Mouse (Mus musculus) Patski (cell line): ENCODE measurements around the gene Ndufaf8. TPM values are rescaled to one million over a fixed set of nuclear protein-coding genes. Genes with fewer than 3 reads are reported as not detected.

Source experiments
- ATAC-seq: fragments of 100-300 bp; one replicate; pipeline ENCODE4 v1.8.0; 2021
- CTCF ChIA-PET: fragments of 350-600 bp; sonication (Branson Sonifier 250); formaldehyde crosslinking; loops from one replicate; lab custom pipeline; 2022; ENCODE audit warnings: inconsistent platforms; lab: Charles Lee
- POLR2A ChIA-PET: fragments of 350-600 bp; sonication (Branson Sonifier 250); formaldehyde crosslinking; loops from one replicate; lab custom pipeline; 2022; ENCODE audit warnings: antibody characterized with exemption, inconsistent platforms; lab: Charles Lee
- DNase-seq: peaks from one replicate; pipeline ENCODE4 v3.0.0-alpha.2; 2011; ENCODE audit warnings: low read depth, low spot score
- H3K27me3 ChIP-seq: fragments of 371-371 bp; one replicate; pipeline ENCODE4 v1.5.1; 2021
- CTCF ChIP-seq: fragments of 100-300 bp; IDR thresholded peaks from one replicate; pipeline ENCODE4 v1.5.1; 2021
- in situ Hi-C: fragments of 300-500 bp; cut with MboI; formaldehyde crosslinking; loops from 3 replicates; pipeline ENCODE4 v1.11.1; 2018; ENCODE audit warnings: low pct_unique_long_range_greater_than_20kb, mixed read lengths
- polyA plus RNA-seq: library from polyadenylated mRNA; unstranded; gene quantifications from one replicate; pipeline ENCODE4 v1.2.3, GENCODE M21; 2021

The Ndufaf8 gene
- polyA plus RNA-seq, 1 experiment from 2014 or later = 57.3 TPM

GRCm38 (mm10) chr11:120143708-120144497 is 45.2 kb downstream of the Ndufaf8 start:
- peak; percentile 47 for ATAC-seq

DNA sequence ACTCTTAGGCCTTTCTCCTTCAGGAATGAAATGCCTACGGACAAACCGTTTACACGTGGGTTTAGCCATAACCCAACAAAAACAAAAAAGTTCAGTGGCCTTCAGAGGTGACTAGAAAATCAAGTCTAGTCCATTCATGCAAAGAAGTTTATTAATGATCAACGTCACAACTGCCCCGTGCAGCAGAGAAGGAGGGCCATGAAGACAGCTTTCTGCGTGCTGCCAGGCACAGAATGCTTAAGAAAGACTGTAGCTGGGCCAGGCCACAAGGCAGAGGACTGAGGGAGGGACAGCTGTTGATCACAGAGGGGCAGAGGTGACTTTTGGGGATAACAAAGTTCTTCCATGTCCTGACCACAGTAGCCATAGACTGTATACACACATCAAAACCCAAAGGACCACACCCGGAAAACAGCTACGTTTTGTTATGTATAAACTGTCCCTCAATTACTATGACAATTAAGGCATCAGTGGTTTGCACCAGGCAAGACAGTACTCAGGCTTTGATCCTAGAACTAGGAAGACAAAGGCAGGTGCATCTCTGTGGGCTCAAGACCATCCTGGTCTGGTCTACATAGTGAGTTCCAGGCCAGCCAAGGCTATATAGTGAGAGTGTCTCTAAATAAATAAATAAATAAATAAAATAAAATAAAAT is 49.6 kb downstream of the Ndufaf8 start:
- no peak for ATAC-seq
- no peaks in the 10 kb centered on the region for H3K27me3 ChIP-seq
- CTCF ChIA-PET = no interaction called here

More at GRCm38 (mm10) chr11:120143708-120144497, 45.2 kb downstream of the Ndufaf8 start:
- DNase-seq = no peak
- POLR2A ChIA-PET = interaction anchor here (1.2 kb wide), 1 partner anchor 86 kb away, joined by 3 read pairs; no protein-coding TSS in a partner anchor
- in situ Hi-C loops = no loop called here
- no peak for TF ChIP-seq CTCF
- CTCF ChIA-PET = interaction anchor here (1.4 to 1.7 kb wide), 2 partner anchors 25 to 162 kb away, joined by 3 to 6 read pairs; no protein-coding TSS in a partner anchor
- H3K27me3 ChIP-seq = no peaks in the 10 kb centered on the region

GRCm38 (mm10) chr11:120149510-120150200 is 50.9 kb downstream of the Ndufaf8 start:
- ATAC-seq (no peak), DNase-seq (no peak)
- in situ Hi-C loops = no loop called here
- H3K27me3 ChIP-seq = no peaks in the 10 kb centered on the region
- ChIA-PET POLR2A (interaction anchor here (0.8 to 0.9 kb wide), 3 partner anchors 12 to 165 kb away, joined by 3 read pairs; no protein-coding TSS in a partner anchor), CTCF (interaction anchor here (1.4 to 1.7 kb wide), 2 partner anchors 28 to 39 kb away, joined by 3 to 4 read pairs; no protein-coding TSS in a partner anchor)
- TF ChIP-seq CTCF = no peak

More for the DNA sequence above, 49.6 kb downstream of the Ndufaf8 start:
- in situ Hi-C loops = no loop called here
- no peak for DNase-seq
- POLR2A ChIA-PET = no interaction called here
- TF ChIP-seq CTCF = no peak

Other genes with a start within 250 kb of the Ndufaf8 start
- gene Chmp6, start 185.5 kb upstream of the Ndufaf8 start, polyA plus RNA-seq = 54.7 TPM
- 15.4 TPM for gene Baiap2, start 156.2 kb upstream of the Ndufaf8 start, polyA plus RNA-seq
- 0.09 TPM for gene Aatk, start 51.8 kb upstream of the Ndufaf8 start, polyA plus RNA-seq
- gene Cep131, start 12.1 kb upstream of the Ndufaf8 start, polyA plus RNA-seq = 36.8 TPM
- 19.7 TPM for gene Tepsin, start 197 bp upstream of the Ndufaf8 start, polyA plus RNA-seq
- 107 TPM for gene Slc38a10, start 52.4 kb downstream of the Ndufaf8 start, polyA plus RNA-seq
- 12.4 TPM for gene Bahcc1, start 134.0 kb downstream of the Ndufaf8 start, polyA plus RNA-seq
- 2,862 TPM for gene Actg1, start 249.6 kb downstream of the Ndufaf8 start, polyA plus RNA-seq